Mouse (Mus musculus) CD4-positive helper T cell, adult 2 months (primary cell): Measurements from ENCODE around the gene Gm7694.

Source experiments
- DNase-seq: peaks from one replicate; pipeline ENCODE4 v3.0.0-alpha.2; 2012; ENCODE audit warnings: low read depth, missing footprints, low spot score

Gene Gm7694

DNA sequence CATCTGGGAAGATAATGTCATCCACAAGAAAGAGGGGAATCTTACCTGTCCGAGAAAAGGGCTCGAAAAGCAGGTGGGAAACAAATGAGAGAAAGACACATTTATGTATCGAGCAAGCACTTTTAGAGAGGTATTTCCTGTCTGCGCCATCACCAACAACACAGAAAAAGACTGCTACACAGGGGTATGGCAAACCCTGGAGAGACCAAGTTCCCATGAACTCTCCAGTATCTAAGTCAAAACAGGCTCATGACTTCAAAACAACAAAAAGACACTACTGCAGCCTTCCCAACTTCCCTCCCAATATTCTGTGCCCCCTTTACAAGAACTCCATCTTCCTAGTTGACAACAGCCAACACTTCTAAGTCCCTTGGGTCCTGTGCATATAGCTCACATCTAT lies at the start of gene Gm7694:
Gene Gm7694, minus strand, starts transcription at position 101 of the 400 bp plus-strand sequence.
- DNase-seq: no peak

- DNase-seq: no peak
Measured at GRCm38 (mm10) chr1:170353335-170353734, 47.2 kb upstream of the Gm7694 start.

GRCm38 (mm10) chr1:170351080-170351479 lies 44.9 kb upstream of the Gm7694 start:
- no peak for DNase-seq

GRCm38 (mm10) chr1:170346266-170346665 lies 40.1 kb upstream of the Gm7694 start:
- no peak for DNase-seq

- DNase-seq: no peak
Measured at GRCm38 (mm10) chr1:170343906-170344305, 37.8 kb upstream of the Gm7694 start.

- DNase-seq: no peak
Measured at GRCm38 (mm10) chr1:170343081-170343480, 36.9 kb upstream of the Gm7694 start.

- no peak for DNase-seq
Measured at GRCm38 (mm10) chr1:170339943-170340342, 33.8 kb upstream of the Gm7694 start.

DNA sequence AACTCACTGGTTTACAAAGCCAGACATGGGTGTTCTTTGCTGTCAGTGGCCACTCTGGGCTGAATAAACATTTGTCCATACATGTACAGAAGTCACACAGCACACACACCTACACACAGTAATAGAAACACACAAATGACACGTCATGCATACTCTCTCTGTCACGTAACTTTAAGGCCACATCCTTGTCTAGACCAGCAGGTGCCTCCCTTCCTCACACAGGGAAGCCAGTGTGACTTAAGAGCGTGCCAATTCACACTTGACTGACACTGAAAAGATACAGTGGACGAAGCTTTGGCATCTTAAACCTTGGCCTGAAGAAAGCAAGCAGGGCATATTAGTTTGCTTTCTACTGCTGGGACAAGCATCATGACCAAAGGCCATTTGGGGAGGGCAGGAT lies 26.6 kb upstream of the Gm7694 start:
- no peak for DNase-seq

GRCm38 (mm10) chr1:170331926-170332325 lies 25.8 kb upstream of the Gm7694 start:
- DNase-seq: no peak

DNA sequence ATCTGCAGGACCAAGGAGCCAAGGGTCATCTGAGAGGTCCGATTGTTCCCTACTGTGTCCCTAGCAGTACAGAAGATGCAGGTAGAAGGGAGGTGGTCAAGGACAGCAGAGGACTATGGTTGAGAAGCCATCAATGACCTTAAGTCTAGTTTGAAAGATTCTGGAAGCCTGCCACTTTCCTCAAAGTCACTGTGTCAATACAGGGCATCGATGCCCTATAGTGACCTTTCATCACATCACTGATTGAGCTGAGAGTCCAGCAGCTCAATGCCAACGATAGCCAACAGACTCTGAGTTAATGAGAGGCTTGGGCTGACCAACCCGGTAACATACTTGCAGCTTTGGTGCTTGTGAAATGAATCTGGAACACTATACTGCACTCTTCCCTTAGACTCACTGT lies 19.1 kb upstream of the Gm7694 start:
- no peak for DNase-seq

DNA sequence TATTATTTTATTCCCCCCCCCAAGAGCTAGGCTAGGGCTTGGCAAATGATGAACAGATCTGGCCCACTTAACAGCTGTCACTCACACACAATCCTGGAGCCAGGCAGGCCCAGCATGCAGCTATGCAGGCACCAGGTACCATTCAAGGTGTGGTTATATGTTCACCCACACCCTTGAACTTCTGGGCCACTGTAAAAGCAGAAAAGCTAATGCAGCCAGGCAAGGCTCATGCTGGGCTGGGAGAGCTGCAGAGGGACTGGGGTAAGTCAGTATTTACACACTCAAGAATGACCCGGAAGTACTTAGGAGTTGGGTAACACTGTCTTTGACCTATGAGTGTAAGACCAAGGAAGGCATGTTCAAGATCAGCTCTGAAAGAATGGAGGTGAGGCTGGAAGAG lies 18.2 kb upstream of the Gm7694 start:
- DNase-seq: no peak

GRCm38 (mm10) chr1:170323001-170323400 lies 16.9 kb upstream of the Gm7694 start:
- no peak for DNase-seq

DNA sequence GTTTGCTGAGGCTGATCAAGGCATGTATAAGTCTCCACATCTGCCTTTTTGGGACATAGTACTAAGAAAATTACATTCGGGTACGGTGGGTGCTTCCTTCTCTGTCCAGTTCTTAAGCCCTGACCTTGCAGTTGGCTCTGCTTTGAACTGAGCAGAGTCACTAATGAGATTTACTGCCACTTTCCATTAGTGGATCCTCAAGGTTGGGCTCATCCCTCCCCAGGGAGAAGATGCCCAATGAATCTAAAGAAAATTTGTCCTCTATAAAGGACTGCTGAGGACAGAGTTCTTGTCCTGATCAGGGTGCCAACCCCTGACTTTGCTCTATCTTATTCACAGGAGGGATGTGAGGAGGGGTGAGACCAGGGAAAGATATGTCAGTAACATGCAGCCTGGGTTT lies 15.9 kb upstream of the Gm7694 start:
- DNase-seq: no peak

DNA sequence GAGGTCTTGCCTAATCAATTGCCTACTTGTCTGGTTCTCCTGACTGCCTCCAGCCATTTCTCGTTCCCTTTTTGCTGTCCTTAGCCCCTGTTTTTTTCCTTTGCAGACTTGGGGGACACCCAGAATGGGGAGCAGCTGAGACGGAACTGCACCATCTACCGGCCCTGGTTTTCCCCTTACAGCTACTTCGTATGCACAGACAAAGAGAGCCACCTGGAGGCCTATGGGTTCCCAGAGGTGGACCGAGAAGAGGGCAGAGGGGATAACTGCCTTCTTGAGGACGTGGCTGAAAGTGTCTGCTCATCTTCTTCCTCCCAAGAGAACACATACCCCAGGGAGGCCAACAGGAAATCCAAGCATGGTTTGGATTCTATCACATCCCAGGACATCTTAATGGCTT lies 5.3 kb upstream of the Gm7694 start:
- DNase-seq: no peak

DNA sequence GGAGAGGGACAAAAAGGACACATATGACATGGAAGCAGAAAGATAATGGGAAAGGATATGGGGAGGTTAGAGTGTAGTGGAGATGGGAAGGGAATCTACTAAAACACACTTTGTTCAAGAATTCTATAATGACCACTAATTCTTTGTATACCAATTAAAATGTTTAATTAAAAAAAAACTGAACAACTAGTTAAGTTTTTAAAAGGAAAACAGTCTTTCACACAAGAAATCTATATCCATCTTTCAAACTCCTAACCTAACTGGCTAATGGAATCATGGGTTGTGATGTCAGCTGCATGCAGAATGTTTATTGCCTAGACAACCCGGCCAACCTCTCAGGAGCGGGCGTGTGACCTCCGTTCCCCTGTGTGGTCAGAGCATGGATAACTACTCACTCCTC lies 2.4 kb upstream of the Gm7694 start, which contains the start of gene Spata46:
Gene Spata46, plus strand, starts transcription at position 301 of the 400 bp plus-strand sequence.
- no peak for DNase-seq

DNA sequence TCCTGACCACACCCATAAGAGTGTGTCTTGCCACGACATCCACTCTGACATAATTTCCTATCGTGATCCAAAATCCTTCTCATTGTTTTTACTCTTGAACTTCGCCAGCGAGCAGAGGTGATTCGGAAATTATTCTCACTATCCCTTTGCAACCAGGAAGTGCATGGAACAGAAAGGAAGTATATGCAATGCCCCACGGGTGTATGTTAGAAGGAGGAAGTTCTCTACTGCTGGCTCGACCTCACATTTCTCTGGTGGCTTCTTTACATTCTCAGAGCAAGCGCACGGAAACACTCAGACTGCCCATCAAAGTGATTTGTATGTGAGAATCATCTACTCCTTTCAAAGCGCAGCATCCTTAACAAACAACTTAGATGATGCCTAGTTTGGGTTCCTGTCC lies 1.1 kb downstream of the Gm7694 start:
- no peak for DNase-seq

- DNase-seq: no peak
Measured at GRCm38 (mm10) chr1:170303103-170303502, 3.0 kb downstream of the Gm7694 start.

DNA sequence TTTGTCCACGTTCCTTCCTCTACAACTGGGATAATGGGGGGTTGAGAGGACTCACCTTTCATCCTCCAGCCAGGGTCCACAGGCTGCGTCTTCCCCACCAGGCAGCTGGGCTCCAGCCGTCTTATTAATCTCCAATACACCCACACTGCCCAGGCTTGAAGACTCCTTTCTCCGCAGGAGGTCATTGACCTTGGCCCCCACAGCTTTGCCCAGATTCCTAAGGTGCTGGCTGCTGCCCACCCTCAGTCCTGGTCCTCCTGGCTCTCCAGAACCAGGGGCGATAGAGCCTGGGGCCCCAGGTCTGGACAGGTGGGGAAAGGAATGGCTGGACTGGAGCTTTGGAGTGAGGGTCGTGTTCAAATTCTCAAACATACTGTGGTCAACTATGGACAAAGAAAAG lies 3.7 kb downstream of the Gm7694 start:
- no peak for DNase-seq

- no peak for DNase-seq
Measured at GRCm38 (mm10) chr1:170301686-170302085, 4.4 kb downstream of the Gm7694 start.

DNA sequence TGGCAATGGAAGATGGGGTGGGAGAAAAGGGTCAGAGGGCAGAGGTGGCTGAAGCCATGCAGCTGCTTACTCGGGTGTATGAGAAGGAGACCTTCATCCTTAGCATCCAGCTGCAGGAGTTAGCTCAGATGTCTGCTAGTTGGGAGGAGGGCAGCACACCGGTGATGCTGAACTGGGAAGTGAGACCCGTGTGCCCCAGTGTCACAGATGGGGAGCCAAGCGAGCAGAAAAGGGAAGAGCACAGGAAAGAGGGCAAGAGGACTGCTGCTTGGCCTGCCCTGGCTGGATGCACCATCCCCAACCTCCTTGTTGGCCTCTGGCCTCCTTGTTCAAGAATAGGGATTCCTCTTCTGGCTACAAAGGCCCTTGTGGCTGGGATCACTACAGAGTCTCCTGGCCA lies 6.6 kb downstream of the Gm7694 start:
- no peak for DNase-seq

DNA sequence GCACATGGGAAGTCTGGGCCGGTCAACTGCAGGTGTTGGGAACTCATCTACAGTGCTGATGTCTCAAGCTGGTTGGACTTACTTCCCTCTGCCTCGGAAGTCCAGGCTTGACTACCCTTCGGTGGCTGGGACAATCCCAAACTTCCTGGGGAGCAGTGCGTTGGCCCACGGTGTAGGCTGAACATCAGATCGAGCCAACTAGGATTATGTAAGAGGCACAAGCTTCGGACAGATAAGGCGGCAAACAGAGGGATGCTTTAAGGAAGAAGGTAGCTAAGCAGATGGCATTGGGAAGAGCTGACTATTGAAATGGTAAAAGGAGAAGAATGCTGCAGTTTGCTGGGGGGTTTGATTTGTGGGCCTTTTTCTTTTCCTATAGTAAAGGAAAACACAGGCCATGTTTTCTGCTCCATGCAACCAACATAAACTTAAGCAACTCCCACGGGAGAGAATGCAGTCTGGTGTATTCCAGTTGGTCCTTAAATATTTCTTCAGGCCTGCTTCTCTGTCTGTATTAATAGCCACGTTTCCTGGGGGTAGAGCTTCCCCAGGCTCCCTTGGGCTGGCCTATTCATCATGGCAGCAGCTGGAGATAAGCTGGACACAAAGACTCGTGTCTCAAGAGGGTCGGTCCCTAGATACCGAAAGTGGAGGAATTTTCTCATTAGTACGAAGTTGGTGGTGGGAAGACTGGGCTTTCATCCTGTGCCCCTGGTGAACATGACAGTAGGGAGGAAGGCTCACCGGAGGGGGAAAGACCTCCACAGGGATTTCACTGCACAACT lies 11.2 kb downstream of the Gm7694 start:
- DNase-seq: no peak

DNA sequence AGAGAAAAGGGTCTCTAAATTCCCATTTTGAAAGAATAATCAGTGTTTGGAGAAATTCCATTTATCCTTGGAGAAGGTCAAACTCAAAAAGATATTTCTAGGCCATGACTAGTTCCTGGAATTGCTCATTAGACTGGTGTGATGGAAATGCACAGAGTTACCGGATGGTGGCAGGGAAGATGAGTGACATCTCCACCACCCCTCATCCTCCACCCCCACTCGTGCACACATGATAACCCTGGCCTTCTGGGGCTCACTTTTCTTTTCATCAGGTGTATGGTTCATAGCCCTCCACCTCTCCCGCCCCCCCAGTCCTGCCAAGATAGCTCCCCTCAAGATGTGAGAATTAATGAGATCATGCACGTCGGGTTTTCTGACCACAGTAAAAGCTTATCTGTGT lies 12.9 kb downstream of the Gm7694 start:
- no peak for DNase-seq

GRCm38 (mm10) chr1:170292239-170292951 lies 13.7 kb downstream of the Gm7694 start:
- no peak for DNase-seq
